Mouse (Mus musculus): Measurements from ENCODE around the gene Mrap2.

- no peak for TF ChIP-seq TAL1 (IDR thresholded peaks at IDR 0.05; ENCODE audit: low read length)
- no peak for TF ChIP-seq GATA1 (IDR thresholded peaks at IDR 0.05; ENCODE audit: low read length)
Observed at GRCm38 (mm10) chr9:87115456-87115931, 28.6 kb upstream of the Mrap2 start.
